Mouse (Mus musculus) bone marrow macrophage, adult 2 months (primary cell): Measurements from ENCODE around the gene Gm13694. TPM values are rescaled to one million over a fixed set of nuclear protein-coding genes. Genes with fewer than 3 reads are reported as not detected.
"Not testable (repeated sequence)": the region's sequence is repeated elsewhere in the genome, so short reads cannot be mapped to it uniquely, and the experiment has no call there.

Experiments
- H3K27ac ChIP-seq: 2 replicates; pipeline ENCODE4 v1.5.1; 2012; ENCODE audit warnings: low read depth, low read length; ENCODE audit not compliant: insufficient read depth
- H3K4me1 ChIP-seq: 2 replicates; pipeline ENCODE4 v1.6.1; 2012; ENCODE audit warnings: low read length; ENCODE audit not compliant: control insufficient read depth, insufficient read depth
- H3K4me3 ChIP-seq: 2 replicates; pipeline ENCODE4 v1.5.1; 2012; ENCODE audit warnings: mild to moderate bottlenecking, low read length, moderate library complexity; ENCODE audit not compliant: insufficient read depth
- CTCF ChIP-seq: IDR thresholded peaks from 2 replicates; pipeline ENCODE4 v1.5.1; 2012; ENCODE audit warnings: low read depth, mild to moderate bottlenecking, low read length, moderate library complexity
- POLR2A ChIP-seq: IDR thresholded peaks from 2 replicates; pipeline ENCODE4 v1.6.1; 2012; ENCODE audit warnings: mild to moderate bottlenecking, low read depth, low read length, borderline replicate concordance
- polyA plus RNA-seq: library from polyadenylated mRNA; stranded (reverse); fragments of >200 nt; gene quantifications from 2 replicates; pipeline ENCODE4 v1.2.4, GENCODE M21; 2012; ENCODE audit not compliant: missing spikeins, insufficient read depth, insufficient read length

Gene Gm13694
- polyA plus RNA-seq = not detected in 2 replicates

- not testable (repeated sequence) for H3K27ac ChIP-seq, H3K4me1 ChIP-seq, H3K4me3 ChIP-seq
Observed at GRCm38 (mm10) chr2:83978633-83979032, at the start of gene Gm13694. Gene Gm13694, plus strand, starts transcription at chr2:83978933.

GRCm38 (mm10) chr2:83929478-83930088, 49.1 kb upstream of the Gm13694 start:
- no peak for TF ChIP-seq POLR2A
- H3K27ac ChIP-seq = peak overlapping the region; percentile 51
- H3K4me3 ChIP-seq = no peak overlapping the region
- peaks cover 10% of the 10 kb centered on the region for H3K4me1 ChIP-seq

GRCm38 (mm10) chr2:83940931-83941361, 37.8 kb upstream of the Gm13694 start, which contains the start of gene Zswim2:
Gene Zswim2, minus strand, starts transcription at chr2:83941228.
- H3K4me1 ChIP-seq = peaks cover 4% of the 10 kb centered on the region; the same call in 1 of the 2 replicates
- TF ChIP-seq CTCF (no peak), POLR2A (no peak)
- H3K4me3 ChIP-seq = peak within 1 kb of the TSS; percentile 8
- H3K27ac ChIP-seq = no peak within 1 kb of the TSS

GRCm38 (mm10) chr2:83941378-83941777, 37.4 kb upstream of the Gm13694 start:
- TF ChIP-seq CTCF (no peak), POLR2A (no peak)
- Histone ChIP-seq H3K4me1 (peaks cover 4% of the 10 kb centered on the region; the same call in 1 of the 2 replicates), H3K4me3 (0 out of 2 replicates have a peak overlapping the region, but pooled peaks have one; percentile 8), H3K27ac (no peak overlapping the region)

- Histone ChIP-seq H3K4me1 (peaks cover 4% of the 10 kb centered on the region; the same call in 1 of the 2 replicates), H3K4me3 (no peak overlapping the region), H3K27ac (no peak overlapping the region)
- TF ChIP-seq POLR2A (no peak), CTCF (no peak)
Observed at GRCm38 (mm10) chr2:83941792-83942191, 36.9 kb upstream of the Gm13694 start.

GRCm38 (mm10) chr2:83955393-83955792, 23.3 kb upstream of the Gm13694 start, which contains the start of gene Gm13698:
Gene Gm13698, plus strand, starts transcription at chr2:83955693.
- H3K27ac ChIP-seq, H3K4me1 ChIP-seq, H3K4me3 ChIP-seq: not testable (repeated sequence)

GRCm38 (mm10) chr2:83961203-83961602, 17.5 kb upstream of the Gm13694 start, which contains the start of gene Gm13693:
Gene Gm13693, plus strand, starts transcription at chr2:83961503.
- H3K4me3 ChIP-seq, H3K27ac ChIP-seq: not testable (repeated sequence)

GRCm38 (mm10) chr2:83967013-83967412, 11.7 kb upstream of the Gm13694 start, which contains the start of gene Gm13695:
Gene Gm13695, plus strand, starts transcription at chr2:83967313.
- H3K4me1 ChIP-seq, H3K4me3 ChIP-seq, H3K27ac ChIP-seq: not testable (repeated sequence)

More at GRCm38 (mm10) chr2:83961203-83961602, 17.5 kb upstream of the Gm13694 start, which contains the start of gene Gm13693:
- H3K4me1 ChIP-seq = not testable (repeated sequence)

GRCm38 (mm10) chr2:83972823-83973222, 5.9 kb upstream of the Gm13694 start, which contains the start of gene Gm13696:
Gene Gm13696, plus strand, starts transcription at chr2:83973123.
- H3K27ac ChIP-seq, H3K4me3 ChIP-seq, H3K4me1 ChIP-seq: not testable (repeated sequence)

GRCm38 (mm10) chr2:83984443-83984842, 5.7 kb downstream of the Gm13694 start, which contains the start of gene Gm13697:
Gene Gm13697, plus strand, starts transcription at chr2:83984743.
- not testable (repeated sequence) for H3K27ac ChIP-seq, H3K4me1 ChIP-seq, H3K4me3 ChIP-seq

- H3K4me3 ChIP-seq, H3K27ac ChIP-seq, H3K4me1 ChIP-seq: not testable (repeated sequence)
Observed at GRCm38 (mm10) chr2:83990253-83990652, 11.5 kb downstream of the Gm13694 start, which contains the start of gene Gm13691. Gene Gm13691, plus strand, starts transcription at chr2:83990553.

- H3K27ac ChIP-seq = peak overlapping the region; percentile 57
- H3K4me1 ChIP-seq = not testable (repeated sequence)
- peak overlapping the region; percentile 44 for H3K4me3 ChIP-seq
Observed at GRCm38 (mm10) chr2:83993639-83994255, 15.0 kb downstream of the Gm13694 start.

- H3K27ac ChIP-seq, H3K4me3 ChIP-seq, H3K4me1 ChIP-seq: not testable (repeated sequence)
Observed at GRCm38 (mm10) chr2:83994526-83994925, 15.8 kb downstream of the Gm13694 start.
